Mouse (Mus musculus): ENCODE results near the gene Oaz1. TPM values are rescaled to one million over a fixed set of nuclear protein-coding genes. Genes with fewer than 3 reads are reported as not detected.

The Oaz1 gene
- total RNA-seq, 2 experiments from 2014 or later = 785 to 853 TPM

- DNase-seq (ENCODE audit: low spot score in 2 of 2) = no peak
These were observed 18.7 kb downstream of the Oaz1 start for GRCm38 (mm10) chr10:80845055-80845693.

GRCm38 (mm10) chr10:80845732-80846131, 19.3 kb downstream of the Oaz1 start:
- DNase-seq (ENCODE audit: low spot score in 2 of 2) = no peak

- DNase-seq (ENCODE audit: low spot score in 2 of 2) = peak in 1 of 2 experiments; percentile 40
These were observed 22.1 kb downstream of the Oaz1 start for GRCm38 (mm10) chr10:80848571-80848970.

- peak; percentile 98 to 99 for DNase-seq (ENCODE audit: low spot score in 2 of 2)
These were observed 28.7 kb downstream of the Oaz1 start, which contains the start of the genes Lsm7 and Sppl2b for GRCm38 (mm10) chr10:80854913-80855748. Gene Lsm7, minus strand, starts transcription at chr10:80855209. Gene Sppl2b, plus strand, starts transcription at chr10:80855275.

GRCm38 (mm10) chr10:80855749-80856073, 29.3 kb downstream of the Oaz1 start:
- DNase-seq (ENCODE audit: low spot score in 2 of 2) = no peak

GRCm38 (mm10) chr10:80856267-80856666, 29.8 kb downstream of the Oaz1 start:
- no peak for DNase-seq (ENCODE audit: low spot score in 2 of 2)

GRCm38 (mm10) chr10:80856908-80857307, 30.5 kb downstream of the Oaz1 start:
- no peak for DNase-seq (ENCODE audit: low spot score in 2 of 2)

GRCm38 (mm10) chr10:80857386-80857785, 30.9 kb downstream of the Oaz1 start:
- DNase-seq (ENCODE audit: low spot score in 2 of 2) = no peak

- no peak for DNase-seq (ENCODE audit: low spot score in 2 of 2)
These were observed 31.4 kb downstream of the Oaz1 start for GRCm38 (mm10) chr10:80857848-80858247.

- no peak for DNase-seq (ENCODE audit: low spot score in 2 of 2)
These were observed 32.0 kb downstream of the Oaz1 start for GRCm38 (mm10) chr10:80858350-80858935.

- DNase-seq (ENCODE audit: low spot score in 2 of 2) = no peak
These were observed 35.8 kb downstream of the Oaz1 start for GRCm38 (mm10) chr10:80862305-80862704.

- DNase-seq (ENCODE audit: low spot score in 2 of 2) = no peak
These were observed 38.0 kb downstream of the Oaz1 start for GRCm38 (mm10) chr10:80864446-80864845.

- DNase-seq (ENCODE audit: low spot score in 2 of 2) = no peak
These were observed 44.5 kb downstream of the Oaz1 start for GRCm38 (mm10) chr10:80870993-80871392.

GRCm38 (mm10) chr10:80871581-80871980, 45.1 kb downstream of the Oaz1 start, which contains the start of gene Tmprss9:
Gene Tmprss9, plus strand, starts transcription at chr10:80871848.
- DNase-seq (ENCODE audit: low spot score in 2 of 2) = no peak

GRCm38 (mm10) chr10:80874035-80874434, 47.6 kb downstream of the Oaz1 start:
- no peak for DNase-seq (ENCODE audit: low spot score in 2 of 2)

- no peak for DNase-seq (ENCODE audit: low spot score in 2 of 2)
These were observed 49.6 kb downstream of the Oaz1 start for GRCm38 (mm10) chr10:80876028-80876427.

- DNase-seq (ENCODE audit: low spot score in 2 of 2) = no peak
These were observed 50.1 kb downstream of the Oaz1 start for GRCm38 (mm10) chr10:80876594-80876993.

Small RNA genes within 50 kb of the gene (microRNA-seq; reads per million reads assigned to microRNA genes)
- 1.7 reads per million for gene Mir1982

Other genes starting within 250 kb of the Oaz1 start
- 1 to 10 TPM; 7.5 to 8.5 TPM for gene Klf16, start 249.3 kb upstream of the Oaz1 start, total RNA-seq (2021)
- 10 to 100 TPM; 79.7 to 81.6 TPM for gene Abhd17a, start 236.3 kb upstream of the Oaz1 start, total RNA-seq (2021)
- 10 to 100 TPM; 27.4 to 27.9 TPM for gene Scamp4, start 223.8 kb upstream of the Oaz1 start, total RNA-seq (2021)
- 1 to 10 TPM; 3.0 to 3.2 TPM for gene Adat3, start 223.8 kb upstream of the Oaz1 start, total RNA-seq (2021)
- 1 to 10 TPM; 1.1 to 1.7 TPM for gene Gm49322, start 220.6 kb upstream of the Oaz1 start, total RNA-seq (2021)
- gene Csnk1g2, start 203.8 kb upstream of the Oaz1 start, total RNA-seq (2021) = 100 to 1,000 TPM; 167 to 169 TPM
- 10 to 100 TPM; 50.7 to 50.8 TPM for gene Btbd2, start 169.6 kb upstream of the Oaz1 start, total RNA-seq (2021)
- gene Mknk2, start 148.5 kb upstream of the Oaz1 start, total RNA-seq (2021) = 100 to 1,000 TPM; 170 to 176 TPM
- gene Mob3a, start 124.7 kb upstream of the Oaz1 start, total RNA-seq (2021) = 10 to 100 TPM; 24.0 to 25.4 TPM
- gene Izumo4, start 124.5 kb upstream of the Oaz1 start, total RNA-seq (2021) = 1 to 10 TPM; 8.3 to 8.4 TPM
- gene Ap3d1, start 84.4 kb upstream of the Oaz1 start, total RNA-seq (2021) = 10 to 100 TPM; 52.1 to 58.7 TPM
- 10 to 100 TPM; 50.5 to 61.2 TPM for gene Dot1l, start 71.5 kb upstream of the Oaz1 start, total RNA-seq (2021)
- 10 to 100 TPM; 47.1 to 55.8 TPM for gene Sf3a2, start 28.5 kb upstream of the Oaz1 start, total RNA-seq (2021)
- 10 to 100 TPM; 41.7 to 43.0 TPM for gene Plekhj1, start 28.0 kb upstream of the Oaz1 start, total RNA-seq (2021)
- gene Amh, start 21.4 kb upstream of the Oaz1 start, total RNA-seq (2021) = under 1 TPM; 0.86 to 0.93 TPM
- gene Jsrp1, start 13.2 kb upstream of the Oaz1 start, total RNA-seq (2021) = 100 to 1,000 TPM; 199 to 230 TPM
- 10 to 100 TPM; 21.5 to 22.1 TPM for gene Lingo3, start 17.4 kb downstream of the Oaz1 start, total RNA-seq (2021)
- gene Lsm7, start 28.6 kb downstream of the Oaz1 start, total RNA-seq (2021) = 10 to 100 TPM; 53.7 to 54.2 TPM
- 10 to 100 TPM; 30.9 to 38.6 TPM for gene Sppl2b, start 28.6 kb downstream of the Oaz1 start, total RNA-seq (2021)
- gene Tmprss9, start 45.2 kb downstream of the Oaz1 start, total RNA-seq (2021) = under 1 TPM in 1 of 2 experiments, not detected in 1; 0.10 TPM
- 100 to 1,000 TPM; 120 to 134 TPM for gene Timm13, start 74.3 kb downstream of the Oaz1 start, total RNA-seq (2021)
- 10 to 100 TPM; 46.8 to 50.5 TPM for gene Lmnb2, start 91.6 kb downstream of the Oaz1 start, total RNA-seq (2021)
- 10 to 100 TPM; 13.5 to 16.3 TPM for gene Gadd45b, start 103.4 kb downstream of the Oaz1 start, total RNA-seq (2021)
- gene Gng7, start 188.3 kb downstream of the Oaz1 start, total RNA-seq (2021) = 1 to 10 TPM; 1.9 to 2.0 TPM
- under 1 TPM in 1 of 2 experiments, not detected in 1; 0.10 TPM for gene Diras1, start 199.0 kb downstream of the Oaz1 start, total RNA-seq (2021)
- 10 to 100 TPM; 11.2 to 11.9 TPM for gene Slc39a3, start 210.8 kb downstream of the Oaz1 start, total RNA-seq (2021)
- 100 to 1,000 TPM in 1 of 2 experiments, 10 to 100 TPM in 1; 98.0 to 100 TPM for gene Sgta, start 233.5 kb downstream of the Oaz1 start, total RNA-seq (2021)
- gene Thop1, start 243.4 kb downstream of the Oaz1 start, total RNA-seq (2021) = 10 to 100 TPM; 40.6 to 44.0 TPM

Measured in gastrocnemius, postnatal 4 days (tissue).